Mouse (Mus musculus) spleen, adult 2 months (tissue): ENCODE data around the gene Txndc16.

Experiments
- CTCF ChIP-seq: fragments of 200-500 bp; IDR thresholded peaks from 2 replicates; pipeline ENCODE4 v1.5.1; 2011; ENCODE audit warnings: mild to moderate bottlenecking, inconsistent platforms; ENCODE audit not compliant: insufficient read depth, insufficient read length, insufficient replicate concordance; ENCODE audit errors: extremely low read depth
- POLR2A ChIP-seq: fragments of 200-500 bp; IDR thresholded peaks from 2 replicates; pipeline ENCODE4 v1.6.1; 2011; ENCODE audit warnings: low read depth, low read length, inconsistent platforms

GRCm38 (mm10) chr14:45102201-45102600 lies 117.9 kb downstream of the Txndc16 start:
- TF ChIP-seq CTCF, result no peak
- TF ChIP-seq POLR2A, result no peak
